Mouse (Mus musculus) intestine, embryonic 14.5 days (tissue): ENCODE measurements around the gene Tenm1. TPM values are rescaled to one million over a fixed set of nuclear protein-coding genes. Genes with fewer than 3 reads are reported as not detected.

Source experiments
- ATAC-seq: fragments of 200-750 bp; cut with Nextera tagmentation; replicated peaks from 2 replicates; pipeline ENCODE4 v1.8.0; 2017; ENCODE audit warnings: low read depth, moderate number of reproducible peaks, moderate TSS enrichment, moderate library complexity; ENCODE audit not compliant: low FRiP score, low TSS enrichment
- DNase-seq: peaks from one replicate; pipeline ENCODE4 v3.0.0-alpha.2; 2018; ENCODE audit warnings: low spot score
- H3K27ac ChIP-seq: fragments of 300-500 bp; sonication (generic); 2 replicates; pipeline ENCODE4 v1.5.1; 2014; ENCODE audit warnings: low read depth, mild to moderate bottlenecking, control low read depth
- H3K27me3 ChIP-seq: fragments of 300-500 bp; sonication (generic); replicated peaks from 2 replicates; pipeline ENCODE4 v1.6.1; 2014; ENCODE audit warnings: low read length, control low read depth; ENCODE audit not compliant: control insufficient read depth, insufficient read depth
- H3K36me3 ChIP-seq: fragments of 300-500 bp; sonication (generic); 2 replicates; pipeline ENCODE4 v1.6.1; 2014; ENCODE audit warnings: low read length, control low read depth; ENCODE audit not compliant: control insufficient read depth, insufficient read depth
- H3K4me1 ChIP-seq: fragments of 300-500 bp; sonication (generic); replicated peaks from 2 replicates; pipeline ENCODE4 v1.6.1; 2014; ENCODE audit warnings: low read length, control low read depth, mixed read lengths; ENCODE audit not compliant: control insufficient read depth, insufficient read depth
- H3K4me2 ChIP-seq: fragments of 300-500 bp; sonication (generic); 2 replicates; pipeline ENCODE4 v1.6.1; 2014; ENCODE audit warnings: low read length
- H3K4me3 ChIP-seq: fragments of 300-500 bp; sonication (generic); 2 replicates; pipeline ENCODE4 v1.5.1; 2014; ENCODE audit warnings: low read depth, low read length, control low read depth, mixed read lengths
- H3K9ac ChIP-seq: fragments of 300-500 bp; sonication (generic); 2 replicates; pipeline ENCODE4 v1.6.1; 2014; ENCODE audit warnings: mild to moderate bottlenecking, low read length
- H3K9me3 ChIP-seq: fragments of 300-500 bp; sonication (generic); 2 replicates; pipeline ENCODE4 v1.6.1; 2016; ENCODE audit warnings: low read length, control low read depth; ENCODE audit not compliant: control insufficient read depth
- WGBS: fragments of 180-500 bp; shearing (Covaris S2); extraction: QIAGEN DNeasy Blood & Tissue Kit; methylation state at CpG from one replicate; pipeline ENCODE4 v1.1.7; 2014; 5-methylcytosine and 5-hydroxymethylcytosine counted together
- polyA plus RNA-seq: library from polyadenylated mRNA; unstranded; fragments of >200 nt; fragmentation: Nextera tagmentation; extraction: Ambion mirVana; gene quantifications from 2 replicates; pipeline ENCODE4 v1.2.1, GENCODE M21; 2014

Gene Tenm1
- polyA plus RNA-seq, 1 experiment from 2014 or later: 1.1 TPM

- 83% methylated on average over 1 of the region's 1 CpGs for WGBS
- H3K27ac ChIP-seq: no peak overlapping the region
Measured at GRCm38 (mm10) chrX:43372526-43372925, 56.4 kb downstream of the Tenm1 start.

DNA sequence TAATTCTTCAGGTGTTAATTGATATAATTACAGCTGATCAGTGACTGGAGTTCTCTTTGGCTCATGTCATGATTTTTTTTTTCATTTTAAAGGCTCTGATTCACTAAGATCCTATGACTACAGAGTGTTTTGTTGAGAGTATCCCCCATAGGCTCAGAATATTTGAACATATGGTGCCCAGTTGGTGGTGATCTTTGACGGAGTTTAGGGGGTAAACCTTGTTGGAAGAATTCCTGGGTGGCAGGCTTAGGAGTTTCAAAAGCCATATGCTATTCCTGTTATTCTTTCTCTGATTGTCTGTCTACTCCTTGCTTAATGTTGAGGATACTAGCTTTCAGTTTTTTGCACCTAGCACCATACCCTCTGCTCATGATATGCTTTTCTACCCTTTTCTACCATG, 109.6 kb downstream of the Tenm1 start:
- no peaks in the 10 kb centered on the region for H3K27me3 ChIP-seq
- no peak overlapping the region for H3K27ac ChIP-seq
- H3K36me3 ChIP-seq: no peaks in the 10 kb centered on the region
- H3K4me1 ChIP-seq: no peaks in the 10 kb centered on the region
- H3K9me3 ChIP-seq: no peaks in the 10 kb centered on the region
- ATAC-seq (no peak), DNase-seq (no peak)
- no peak overlapping the region for H3K9ac ChIP-seq
- WGBS: 73% methylated on average over 1 of the region's 1 CpGs
- H3K4me2 ChIP-seq: no peak overlapping the region
- H3K4me3 ChIP-seq: no peak overlapping the region

More at GRCm38 (mm10) chrX:43372526-43372925, 56.4 kb downstream of the Tenm1 start:
- H3K9ac ChIP-seq: no peak overlapping the region
- no peaks in the 10 kb centered on the region for H3K36me3 ChIP-seq
- ATAC-seq (no peak), DNase-seq (no peak)
- no peaks in the 10 kb centered on the region for H3K27me3 ChIP-seq
- no peak overlapping the region for H3K4me3 ChIP-seq
- H3K9me3 ChIP-seq: no peaks in the 10 kb centered on the region
- no peak overlapping the region for H3K4me2 ChIP-seq
- no peaks in the 10 kb centered on the region for H3K4me1 ChIP-seq

- no peak overlapping the region for H3K27ac ChIP-seq
- DNase-seq (no peak), ATAC-seq (no peak)
- H3K9me3 ChIP-seq: no peaks in the 10 kb centered on the region
- H3K9ac ChIP-seq: no peak overlapping the region
- 85% methylated on average over 3 of the region's 3 CpGs for WGBS
- no peak overlapping the region for H3K4me2 ChIP-seq
- no peaks in the 10 kb centered on the region for H3K4me1 ChIP-seq
- H3K4me3 ChIP-seq: no peak overlapping the region
- no peaks in the 10 kb centered on the region for H3K36me3 ChIP-seq
- no peaks in the 10 kb centered on the region for H3K27me3 ChIP-seq
Measured at GRCm38 (mm10) chrX:43317801-43318520, 111.0 kb downstream of the Tenm1 start.

DNA sequence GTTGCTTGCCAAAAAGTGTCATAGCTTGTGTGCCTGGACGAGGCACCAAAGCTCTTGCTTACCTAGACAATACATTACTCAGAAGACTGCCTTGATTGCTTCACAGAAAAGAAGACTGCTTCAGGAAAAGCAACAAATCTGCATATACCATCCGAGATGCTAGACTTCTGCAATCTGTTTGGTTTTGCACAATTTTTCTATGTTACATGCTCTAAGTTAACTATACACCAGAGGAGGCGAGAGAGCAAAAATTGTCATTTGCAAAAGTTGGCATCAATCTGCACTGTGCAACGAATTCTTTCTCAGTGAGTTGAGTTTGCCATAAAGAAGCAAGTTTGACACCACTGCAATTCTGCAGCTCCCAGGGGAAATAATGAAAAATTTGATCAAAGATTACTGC, 193.1 kb downstream of the Tenm1 start:
- ATAC-seq (no peak), DNase-seq (no peak)
- no peaks in the 10 kb centered on the region for H3K9me3 ChIP-seq
- no peak overlapping the region for H3K4me3 ChIP-seq
- no peaks in the 10 kb centered on the region for H3K36me3 ChIP-seq
- H3K9ac ChIP-seq: no peak overlapping the region
- no peak overlapping the region for H3K27ac ChIP-seq
- no peak overlapping the region for H3K4me2 ChIP-seq
- WGBS: 83% methylated on average over 4 of the region's 4 CpGs
- no peaks in the 10 kb centered on the region for H3K4me1 ChIP-seq
- no peaks in the 10 kb centered on the region for H3K27me3 ChIP-seq

DNA sequence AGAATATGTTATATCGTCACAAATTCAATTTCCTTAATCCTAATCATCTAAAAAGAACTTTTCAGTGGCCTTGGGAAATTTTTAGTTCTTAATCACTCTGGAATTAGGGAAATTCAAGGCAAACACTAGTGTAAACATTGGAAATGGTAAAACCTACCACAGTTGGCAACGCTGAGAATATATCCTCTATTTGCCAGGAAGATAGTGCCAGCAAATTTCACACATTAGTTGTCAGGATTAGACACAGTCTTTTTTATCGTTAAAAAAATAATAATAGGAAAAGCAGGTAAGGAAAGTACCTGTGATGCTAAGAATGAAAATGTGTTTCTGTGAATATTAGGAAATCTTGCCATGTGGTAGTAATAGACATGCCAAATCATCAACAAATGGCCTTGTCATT, 223.9 kb downstream of the Tenm1 start:
- no peak overlapping the region for H3K4me2 ChIP-seq
- no peak overlapping the region for H3K9ac ChIP-seq
- H3K27me3 ChIP-seq: no peaks in the 10 kb centered on the region
- ATAC-seq: no peak
- no peak overlapping the region for H3K4me3 ChIP-seq
- no peaks in the 10 kb centered on the region for H3K36me3 ChIP-seq
- no peaks in the 10 kb centered on the region for H3K9me3 ChIP-seq
- no peak overlapping the region for H3K27ac ChIP-seq
- H3K4me1 ChIP-seq: no peaks in the 10 kb centered on the region
- 91% methylated on average over 3 of the region's 3 CpGs for WGBS
- DNase-seq: no peak

- no peaks in the 10 kb centered on the region for H3K4me1 ChIP-seq
- H3K9me3 ChIP-seq: no peaks in the 10 kb centered on the region
- no peak overlapping the region for H3K27ac ChIP-seq
- no peak for ATAC-seq
- H3K4me2 ChIP-seq: no peak overlapping the region
- no peak overlapping the region for H3K4me3 ChIP-seq
- DNase-seq: no peak
- H3K9ac ChIP-seq: no peak overlapping the region
- H3K27me3 ChIP-seq: no peaks in the 10 kb centered on the region
- WGBS: 67% methylated on average over 5 of the region's 5 CpGs
- no peaks in the 10 kb centered on the region for H3K36me3 ChIP-seq
Measured at GRCm38 (mm10) chrX:43202249-43202783, 226.6 kb downstream of the Tenm1 start.

DNA sequence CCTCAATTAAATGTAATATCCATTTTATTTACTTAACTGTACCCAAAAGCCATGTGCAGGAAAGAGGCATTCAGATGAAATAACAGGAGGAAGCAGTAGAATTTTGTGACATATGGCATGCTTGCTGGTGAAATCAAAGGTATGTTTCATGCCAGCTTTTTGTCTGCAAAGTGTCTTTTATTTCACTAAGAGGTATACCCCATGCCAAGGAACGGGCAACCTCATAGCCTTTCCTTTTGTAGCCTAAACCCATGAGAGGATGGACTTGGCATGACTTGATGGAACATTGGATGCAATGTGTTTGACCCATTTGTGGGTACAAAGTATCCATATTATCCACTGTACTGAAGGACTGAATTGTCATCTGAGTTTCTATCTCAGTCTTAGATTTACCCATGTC, 246.0 kb downstream of the Tenm1 start:
- no peak overlapping the region for H3K9ac ChIP-seq
- WGBS: 83% methylated on average over 1 of the region's 1 CpGs
- no peaks in the 10 kb centered on the region for H3K36me3 ChIP-seq
- no peaks in the 10 kb centered on the region for H3K9me3 ChIP-seq
- ATAC-seq (no peak), DNase-seq (no peak)
- H3K4me3 ChIP-seq: no peak overlapping the region
- H3K27ac ChIP-seq: no peak overlapping the region
- no peaks in the 10 kb centered on the region for H3K27me3 ChIP-seq
- H3K4me1 ChIP-seq: no peaks in the 10 kb centered on the region
- H3K4me2 ChIP-seq: no peak overlapping the region

DNA sequence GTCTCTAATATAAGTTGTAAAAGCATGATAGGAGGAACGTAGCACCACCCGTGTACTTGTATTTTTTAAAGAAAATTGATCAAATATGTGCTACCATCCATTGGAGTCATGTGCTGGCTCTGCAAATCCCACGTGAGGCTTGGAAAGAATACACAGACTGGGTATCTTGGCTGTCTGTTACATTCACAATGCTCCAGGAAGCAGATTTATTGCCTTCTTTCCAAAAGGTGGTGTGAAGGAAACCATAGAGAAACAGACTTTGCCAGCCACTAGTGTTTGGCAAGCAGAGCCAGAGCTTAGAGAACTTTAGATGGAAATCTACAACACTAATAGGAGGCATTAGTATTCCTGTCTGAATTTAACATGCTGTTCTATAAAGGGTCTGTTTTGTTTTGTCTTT, 277.4 kb downstream of the Tenm1 start:
- 74% methylated on average over 3 of the region's 3 CpGs for WGBS

DNA sequence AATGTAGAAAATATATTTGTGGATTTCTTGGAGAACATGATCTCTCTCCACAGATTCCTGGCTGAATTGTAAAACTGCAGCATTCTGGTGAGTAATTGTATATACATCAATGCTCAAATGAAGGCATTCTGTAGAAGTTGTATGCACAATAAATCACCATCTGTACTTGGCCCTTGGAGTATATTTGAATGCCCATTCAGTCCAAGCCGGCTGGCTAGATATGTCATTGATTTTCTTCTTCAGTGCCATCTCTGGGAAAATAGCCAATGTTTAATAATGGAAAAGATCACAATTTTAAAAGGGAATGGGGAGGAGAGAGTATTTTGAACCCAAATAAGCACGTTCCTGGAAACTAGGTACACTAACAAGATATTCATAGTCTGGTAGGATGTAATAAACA, 299.2 kb downstream of the Tenm1 start:
- H3K36me3 ChIP-seq: no peaks in the 10 kb centered on the region
- H3K27me3 ChIP-seq: no peaks in the 10 kb centered on the region
- ATAC-seq: no peak
- no peak overlapping the region for H3K27ac ChIP-seq
- 69% methylated on average over 2 of the region's 2 CpGs for WGBS
- no peak overlapping the region for H3K4me3 ChIP-seq
- H3K9me3 ChIP-seq: no peaks in the 10 kb centered on the region
- no peak overlapping the region for H3K4me2 ChIP-seq
- H3K9ac ChIP-seq: no peak overlapping the region
- no peaks in the 10 kb centered on the region for H3K4me1 ChIP-seq
- no peak for DNase-seq

More for the DNA sequence above, 277.4 kb downstream of the Tenm1 start:
- Histone ChIP-seq H3K4me3 (no peak overlapping the region), H3K9me3 (no peaks in the 10 kb centered on the region), H3K27ac (no peak overlapping the region), H3K27me3 (no peaks in the 10 kb centered on the region), H3K36me3 (no peaks in the 10 kb centered on the region), H3K4me1 (no peaks in the 10 kb centered on the region), H3K4me2 (no peak overlapping the region), H3K9ac (no peak overlapping the region)
- DNase-seq (no peak), ATAC-seq (no peak)
